In the genomic region with DNA sequence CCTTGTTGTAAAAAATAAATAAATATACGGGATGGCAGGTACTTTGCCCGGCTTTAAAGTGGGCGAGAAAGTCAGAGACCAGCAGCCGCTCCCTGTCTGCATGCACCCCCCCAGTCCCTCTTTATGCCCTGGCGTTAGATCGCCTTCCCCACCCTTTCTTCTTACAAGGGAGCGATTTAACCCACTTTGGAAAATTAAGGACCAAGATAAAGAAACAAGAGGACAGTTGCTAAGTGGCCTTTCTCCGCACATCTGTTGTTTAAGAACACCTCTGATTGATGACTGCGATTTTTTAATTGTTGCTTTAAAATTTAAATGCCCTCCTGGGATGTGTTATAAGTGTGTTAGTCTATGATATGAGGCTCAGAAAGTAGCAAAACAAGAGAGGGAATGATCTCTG, we compare ENCODE assay signal across 9 mouse cellular contexts. TPM values are rescaled to one million over a fixed set of nuclear protein-coding genes. Genes with fewer than 3 reads are reported as not detected.
A peak's percentile ranks its signal among the peaks of the same experiment; 100 is the strongest.
DNase-seq lines count a peak whose midpoint lies in the region; ATAC-seq lines count a peak whose summit lies in the region.
"Had no signal": no experiment of that assay in that cellular context is flagged by ENCODE, and none has a peak within 500 bp of the region (broad histone marks: within the 10 kb centered on the region; RNA-seq: fewer than 3 reads in every experiment).

No protein-coding gene starts in this region.

- DNase-seq in embryo, embryonic 11 days, result peak; percentile 34
- no peak for DNase-seq in embryo, embryonic 9.5 days (ENCODE audit: extremely low spot score)
- DNase-seq in lung, postnatal 25 days (ENCODE audit: low spot score), result no peak
- no peak for DNase-seq in limb, embryonic 11.5 days (ENCODE audit: low spot score)
- DNase-seq in layer of hippocampus, adult 8-10 months (ENCODE audit: low spot score in 2 of 2), result no peak
- no peak for DNase-seq in right cerebral cortex, postnatal 36 days (ENCODE audit: low spot score in 2 of 2)
- DNase-seq: left cerebral cortex, postnatal 4 days had no signal

- no peaks in the 10 kb centered on the region for H3K9me3 ChIP-seq in lung, embryonic 16.5 days (ENCODE audit: control insufficient read depth, low read length)
- no peaks in the 10 kb centered on the region for H3K9me3 ChIP-seq in limb, embryonic 11.5 days (ENCODE audit: control insufficient read depth, low read length)
- H3K9me3 ChIP-seq in stomach, embryonic 15.5 days, result no peaks in the 10 kb centered on the region

- H3K4me1 ChIP-seq in lung, embryonic 16.5 days (replicated peaks; ENCODE audit: control insufficient read depth, insufficient read depth, low read length), result peaks cover 24% of the 10 kb centered on the region
- peaks cover 30% of the 10 kb centered on the region for H3K4me1 ChIP-seq in limb, embryonic 11.5 days (ENCODE audit: control insufficient read depth, insufficient read depth, low read length)
- H3K4me1 ChIP-seq in stomach, embryonic 15.5 days, result peaks cover 27% of the 10 kb centered on the region

- peak overlapping the region; percentile 57 for H3K9ac ChIP-seq in lung, embryonic 16.5 days (ENCODE audit: low read length)
- H3K9ac ChIP-seq in limb, embryonic 11.5 days (ENCODE audit: low read length), result no peak overlapping the region; the same call in 1 of the 2 replicates
- no peak overlapping the region for H3K9ac ChIP-seq in stomach, embryonic 15.5 days

- 18% methylated on average over 9 of the region's 9 CpGs for WGBS in lung, embryonic 16.5 days
- 20% methylated on average over 9 of the region's 9 CpGs for WGBS in limb, embryonic 11.5 days
- 34% methylated on average over 9 of the region's 9 CpGs for WGBS in stomach, embryonic 15.5 days

- H3K27me3 ChIP-seq in lung, embryonic 16.5 days (ENCODE audit: control insufficient read depth, insufficient read depth, low read depth, low read length), result no peaks in the 10 kb centered on the region
- no peaks in the 10 kb centered on the region for H3K27me3 ChIP-seq in limb, embryonic 11.5 days (ENCODE audit: control insufficient read depth, insufficient read depth, low read length)
- no peaks in the 10 kb centered on the region for H3K27me3 ChIP-seq in stomach, embryonic 15.5 days (replicated peaks)

- H3K4me2 ChIP-seq in lung, embryonic 16.5 days (ENCODE audit: low read depth, low read length), result peak overlapping the region; percentile 46
- peak overlapping the region; percentile 52 for H3K4me2 ChIP-seq in limb, embryonic 11.5 days (ENCODE audit: low read depth, severe bottlenecking)
- peak overlapping the region; percentile 55 for H3K4me2 ChIP-seq in stomach, embryonic 15.5 days

- H3K4me3 ChIP-seq in lung, embryonic 16.5 days (ENCODE audit: low read length), result peak overlapping the region; percentile 48
- peak overlapping the region; percentile 90 for H3K4me3 ChIP-seq in limb, embryonic 11.5 days (ENCODE audit: low read depth, low read length)
- peak overlapping the region; percentile 27 for H3K4me3 ChIP-seq in stomach, embryonic 15.5 days (replicated peaks)

- peaks cover 2% of the 10 kb centered on the region; the same call in 1 of the 2 replicates for H3K36me3 ChIP-seq in lung, embryonic 16.5 days (ENCODE audit: control insufficient read depth, insufficient read depth, low read length)
- H3K36me3 ChIP-seq in limb, embryonic 11.5 days (ENCODE audit: control insufficient read depth, insufficient read depth, low read length), result no peaks in the 10 kb centered on the region
- H3K36me3 ChIP-seq in stomach, embryonic 15.5 days, result peaks cover 7% of the 10 kb centered on the region; the same call in 1 of the 2 replicates

- no peak for ATAC-seq in lung, embryonic 16.5 days (ENCODE audit: low read depth)
- ATAC-seq in limb, embryonic 11.5 days (ENCODE audit: insufficient number of reproducible peaks, low FRiP score, low TSS enrichment, low read depth), result no peak
- ATAC-seq in stomach, embryonic 15.5 days (ENCODE audit: insufficient read depth, low FRiP score, low read depth), result no peak

- no peak overlapping the region for H3K27ac ChIP-seq in lung, embryonic 16.5 days (ENCODE audit: low read length)
- no peak overlapping the region for H3K27ac ChIP-seq in limb, embryonic 11.5 days (replicated peaks; ENCODE audit: low read depth, low read length)
- no peak overlapping the region for H3K27ac ChIP-seq in stomach, embryonic 15.5 days

RNA-seq across cellular contexts. Expression of gene Pbx1, which starts 5.2 kb away (rescaled TPM):
- 34.0 and 34.3 TPM in 2 replicates for polyA plus RNA-seq in lung, embryonic 16.5 days (2015; fragmentation: Nextera tagmentation; extraction: Ambion mirVana)
- 43.7 and 44.2 TPM in 2 replicates for polyA plus RNA-seq in limb, embryonic 11.5 days (2014; fragmentation: Nextera tagmentation; extraction: Ambion mirVana)
- 35.1 and 36.2 TPM in 2 replicates for polyA plus RNA-seq in stomach, embryonic 15.5 days (2015; fragmentation: Nextera tagmentation; extraction: Ambion mirVana)
- total RNA-seq in layer of hippocampus, adult 8-10 months (2022), result 100 to 1,000 TPM; 117 to 134 (median 122) TPM

Comparison
In these comparisons a context has a peak if more than half of its experiments do, and no peak if none do; other contexts are left out.
1. H3K4me3 ChIP-seq: peak in every context shown above with its lines; median percentile 90 in limb, embryonic 11.5 days; 48 in lung, embryonic 16.5 days; 27 in stomach, embryonic 15.5 days.